Mouse (Mus musculus): ENCODE data around the gene Edn2.
A peak's percentile ranks its signal among the peaks of the same experiment; 100 is the strongest.

Gene Edn2

GRCm38 (mm10) chr4:120158714-120159310 is 2.2 kb upstream of the Edn2 start:
- peak; percentile 11 for DNase-seq

- no peak for DNase-seq
Observed at GRCm38 (mm10) chr4:120162586-120162985, 1.6 kb downstream of the Edn2 start.

GRCm38 (mm10) chr4:120163242-120163641 is 2.2 kb downstream of the Edn2 start:
- peak; percentile 58 for DNase-seq

- no peak for DNase-seq
Observed at GRCm38 (mm10) chr4:120164316-120164715, 3.3 kb downstream of the Edn2 start.

- DNase-seq = no peak
Observed at GRCm38 (mm10) chr4:120167778-120168177, 6.8 kb downstream of the Edn2 start.

GRCm38 (mm10) chr4:120168346-120168745 is 7.3 kb downstream of the Edn2 start:
- no peak for DNase-seq

- DNase-seq = no peak
Observed at GRCm38 (mm10) chr4:120170387-120170936, 9.5 kb downstream of the Edn2 start.

- DNase-seq = peak; percentile 69
Observed at GRCm38 (mm10) chr4:120172050-120172684, 11.2 kb downstream of the Edn2 start.

- no peak for DNase-seq
Observed at GRCm38 (mm10) chr4:120179123-120179522, 18.1 kb downstream of the Edn2 start.

- no peak for DNase-seq
Observed at GRCm38 (mm10) chr4:120180535-120180934, 19.5 kb downstream of the Edn2 start.

- DNase-seq = no peak
Observed at GRCm38 (mm10) chr4:120184374-120184991, 23.5 kb downstream of the Edn2 start.

GRCm38 (mm10) chr4:120186441-120186840 is 25.4 kb downstream of the Edn2 start:
- no peak for DNase-seq

GRCm38 (mm10) chr4:120186934-120187333 is 25.9 kb downstream of the Edn2 start:
- peak; percentile 55 for DNase-seq

- no peak for DNase-seq
Observed at GRCm38 (mm10) chr4:120188204-120188603, 27.2 kb downstream of the Edn2 start.

GRCm38 (mm10) chr4:120188651-120189161 is 27.7 kb downstream of the Edn2 start:
- peak; percentile 49 for DNase-seq

- DNase-seq = no peak
Observed at GRCm38 (mm10) chr4:120189941-120190340, 28.9 kb downstream of the Edn2 start.

GRCm38 (mm10) chr4:120191987-120192386 is 31.0 kb downstream of the Edn2 start:
- DNase-seq = peak; percentile 20

GRCm38 (mm10) chr4:120194026-120194425 is 33.0 kb downstream of the Edn2 start:
- DNase-seq = peak; percentile 20

GRCm38 (mm10) chr4:120194965-120195364 is 34.0 kb downstream of the Edn2 start:
- DNase-seq = no peak

- peak; percentile 64 for DNase-seq
Observed at GRCm38 (mm10) chr4:120199184-120199885, 38.3 kb downstream of the Edn2 start.

GRCm38 (mm10) chr4:120200551-120201266 is 39.7 kb downstream of the Edn2 start:
- DNase-seq = no peak

- peak; percentile 63 for DNase-seq
Observed at GRCm38 (mm10) chr4:120204357-120204942, 43.4 kb downstream of the Edn2 start.
